Mouse (Mus musculus) testis, adult 2 months (tissue): Measurements from ENCODE around the gene Anks3.

ENCODE experiments used
- CTCF ChIP-seq: fragments of 200-500 bp; IDR thresholded peaks from 2 replicates; pipeline ENCODE4 v1.5.1; 2012; ENCODE audit warnings: low read depth, mild to moderate bottlenecking, inconsistent platforms, low read length, moderate library complexity; ENCODE audit not compliant: control insufficient read depth, insufficient read depth, insufficient replicate concordance
- POLR2A ChIP-seq: fragments of 200-500 bp; IDR thresholded peaks from 2 replicates; pipeline ENCODE4 v1.6.1; 2012; ENCODE audit warnings: low read depth, mild to moderate bottlenecking, inconsistent platforms, low read length, moderate library complexity; ENCODE audit not compliant: control insufficient read depth

GRCm38 (mm10) chr16:4903491-4904102 is 60.4 kb downstream of the Anks3 start:
- no peak for TF ChIP-seq CTCF
- no peak for TF ChIP-seq POLR2A
